Mouse (Mus musculus) heart, embryonic 14.5 days (tissue): ENCODE measurements around the gene Gm10282. TPM values are rescaled to one million over a fixed set of nuclear protein-coding genes. Genes with fewer than 3 reads are reported as not detected.

Source experiments
- ATAC-seq: fragments of 200-750 bp; cut with Nextera tagmentation; 2 replicates; pipeline ENCODE4 v1.8.0; 2017; ENCODE audit warnings: low read depth, moderate TSS enrichment; ENCODE audit not compliant: insufficient number of reproducible peaks, insufficient read depth, low FRiP score
- H3K27ac ChIP-seq, 2 experiments: fragments of 200-500 bp in 1 of 2; fragments of 300-500 bp in 1 of 2; sonication (generic) in 1 of 2; replicated peaks in 1 of 2; 2 replicates each; pipeline ENCODE4 v1.5.1; 2012 to 2014; ENCODE audit warnings: low read depth in 2 of 2, low read length in 2 of 2, control low read depth in 1 of 2, mild to moderate bottlenecking in 1 of 2, mixed read lengths in 1 of 2; ENCODE audit not compliant: control insufficient read depth in 1 of 2, insufficient read depth in 1 of 2
- H3K27me3 ChIP-seq: fragments of 300-500 bp; sonication (generic); 2 replicates; pipeline ENCODE4 v1.6.1; 2014; ENCODE audit warnings: mild to moderate bottlenecking, low read length, control low read depth; ENCODE audit not compliant: control insufficient read depth, insufficient read depth
- H3K36me3 ChIP-seq: fragments of 300-500 bp; sonication (generic); 2 replicates; pipeline ENCODE4 v1.6.1; 2014; ENCODE audit warnings: mild to moderate bottlenecking, control low read depth, low read length, mixed read lengths; ENCODE audit not compliant: control insufficient read depth, insufficient read depth
- H3K4me1 ChIP-seq, 2 experiments: fragments of 200-500 bp in 1 of 2; fragments of 300-500 bp in 1 of 2; sonication (generic) in 1 of 2; 2 replicates each; pipeline ENCODE4 v1.6.1; 2012 to 2014; ENCODE audit warnings: low read length in 2 of 2, control low read depth in 1 of 2, mixed read lengths in 1 of 2; ENCODE audit not compliant: control insufficient read depth in 2 of 2, insufficient read depth in 2 of 2
- H3K4me2 ChIP-seq: fragments of 300-500 bp; sonication (generic); 2 replicates; pipeline ENCODE4 v1.6.1; 2014; ENCODE audit warnings: mild to moderate bottlenecking, low read length
- H3K4me3 ChIP-seq, 2 experiments: fragments of 200-500 bp in 1 of 2; fragments of 300-500 bp in 1 of 2; sonication (generic) in 1 of 2; 2 replicates each; pipeline ENCODE4 v1.5.1; 2012 to 2014; ENCODE audit warnings: low read length in 2 of 2, mild to moderate bottlenecking in 2 of 2, control low read depth in 1 of 2, low read depth in 1 of 2, moderate library complexity in 1 of 2; ENCODE audit not compliant: control insufficient read depth in 1 of 2, insufficient read depth in 1 of 2
- H3K9ac ChIP-seq: fragments of 300-500 bp; sonication (generic); 2 replicates; pipeline ENCODE4 v1.6.1; 2014; ENCODE audit warnings: mild to moderate bottlenecking, low read length
- H3K9me3 ChIP-seq: fragments of 300-500 bp; sonication (generic); 2 replicates; pipeline ENCODE4 v1.6.1; 2016; ENCODE audit warnings: low read length, control low read depth; ENCODE audit not compliant: control insufficient read depth
- WGBS: fragments of 180-500 bp; shearing (Covaris S2); extraction: QIAGEN DNeasy Blood & Tissue Kit; methylation state at CpG from one replicate; pipeline ENCODE4 v1.1.7; 2014; 5-methylcytosine and 5-hydroxymethylcytosine counted together
- polyA plus RNA-seq: library from polyadenylated mRNA; unstranded; fragments of >200 nt; fragmentation: Nextera tagmentation; extraction: Ambion mirVana; gene quantifications from 2 replicates; pipeline ENCODE4 v1.2.1, GENCODE M21; 2014

Gene Gm10282
- polyA plus RNA-seq, 1 experiment from 2014 or later = 18.1 TPM

DNA sequence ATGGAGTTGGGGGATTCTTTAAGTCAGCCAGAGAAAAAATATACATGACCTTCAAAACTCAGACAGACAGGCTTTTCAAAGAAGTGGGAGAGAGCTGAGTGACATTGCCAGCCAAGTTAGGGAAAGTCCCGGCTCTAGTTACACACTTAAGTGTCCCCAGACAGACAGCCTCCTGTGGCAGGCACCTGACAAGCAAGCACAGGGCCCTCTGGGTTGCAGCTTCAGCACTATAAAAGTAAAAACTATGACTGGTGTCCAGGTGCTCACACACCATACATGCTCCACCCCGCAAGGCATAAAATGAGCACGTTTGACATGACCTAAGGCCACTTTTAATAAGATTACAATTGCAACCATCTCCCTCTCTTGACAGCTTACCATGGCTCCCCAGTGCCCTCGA is 44.5 kb downstream of the Gm10282 start:
- Histone ChIP-seq H3K27ac (peak overlapping the region; percentile 60 to 74), H3K36me3 (peaks cover 4% of the 10 kb centered on the region), H3K4me1 (peaks cover 5 to 11% of the 10 kb centered on the region in 2 experiments), H3K4me3 (no peak overlapping the region), H3K9me3 (no peaks in the 10 kb centered on the region), H3K4me2 (no peak overlapping the region), H3K27me3 (no peaks in the 10 kb centered on the region), H3K9ac (peak overlapping the region; percentile 56)
- 54% methylated on average over 4 of the region's 4 CpGs for WGBS
- no peak for ATAC-seq

DNA sequence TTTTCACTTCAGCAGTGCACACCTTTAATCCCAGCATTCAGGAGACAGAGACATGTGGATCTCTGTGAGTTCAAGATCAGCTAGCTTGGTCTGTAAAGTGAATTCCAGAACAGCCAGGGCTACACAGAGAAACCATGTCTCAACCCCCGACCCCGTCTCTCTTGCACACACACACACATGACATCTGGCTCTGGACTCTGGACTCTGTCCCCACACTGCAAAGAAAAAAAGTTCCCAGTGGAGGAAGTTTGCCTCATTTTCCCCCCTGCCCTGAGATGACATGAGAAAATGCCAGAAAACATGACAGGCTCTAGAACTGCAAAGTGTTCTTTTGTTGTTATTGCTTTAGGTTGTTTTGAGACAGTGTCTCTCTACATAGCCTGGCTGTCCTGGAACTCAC is 45.2 kb downstream of the Gm10282 start:
- Histone ChIP-seq H3K27me3 (no peaks in the 10 kb centered on the region), H3K9ac (no peak overlapping the region), H3K4me1 (peaks cover 5 to 11% of the 10 kb centered on the region in 2 experiments), H3K4me3 (no peak overlapping the region), H3K4me2 (no peak overlapping the region), H3K27ac (no peak overlapping the region), H3K36me3 (peaks cover 11% of the 10 kb centered on the region), H3K9me3 (no peaks in the 10 kb centered on the region)
- 57% methylated on average over 2 of the region's 2 CpGs for WGBS
- ATAC-seq = no peak

DNA sequence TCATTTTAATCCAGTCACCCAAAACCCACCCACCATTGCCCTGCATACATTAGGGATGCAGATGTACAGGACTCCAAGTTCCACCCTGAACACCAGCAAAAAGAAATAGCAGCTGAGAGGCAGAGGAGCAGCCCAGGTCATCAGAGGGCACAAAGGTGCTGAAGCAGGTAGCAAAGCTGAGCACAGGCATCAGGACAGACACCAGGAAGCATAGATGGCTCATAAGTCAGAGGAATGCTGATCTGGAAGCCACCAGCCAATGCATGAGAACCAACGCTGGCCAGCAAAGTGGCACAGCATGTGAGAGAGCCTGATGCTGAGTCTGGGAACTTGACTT is 47.2 kb downstream of the Gm10282 start:
- H3K4me1 ChIP-seq = peaks cover 5 to 11% of the 10 kb centered on the region in 2 experiments
- H3K9me3 ChIP-seq = no peaks in the 10 kb centered on the region
- no peak overlapping the region for H3K27ac ChIP-seq
- no peak for ATAC-seq
- H3K4me2 ChIP-seq = no peak overlapping the region
- H3K27me3 ChIP-seq = no peaks in the 10 kb centered on the region
- peaks cover 31% of the 10 kb centered on the region for H3K36me3 ChIP-seq
- H3K4me3 ChIP-seq = no peak overlapping the region
- 100% methylated on average over 1 of the region's 1 CpGs for WGBS
- H3K9ac ChIP-seq = no peak overlapping the region

DNA sequence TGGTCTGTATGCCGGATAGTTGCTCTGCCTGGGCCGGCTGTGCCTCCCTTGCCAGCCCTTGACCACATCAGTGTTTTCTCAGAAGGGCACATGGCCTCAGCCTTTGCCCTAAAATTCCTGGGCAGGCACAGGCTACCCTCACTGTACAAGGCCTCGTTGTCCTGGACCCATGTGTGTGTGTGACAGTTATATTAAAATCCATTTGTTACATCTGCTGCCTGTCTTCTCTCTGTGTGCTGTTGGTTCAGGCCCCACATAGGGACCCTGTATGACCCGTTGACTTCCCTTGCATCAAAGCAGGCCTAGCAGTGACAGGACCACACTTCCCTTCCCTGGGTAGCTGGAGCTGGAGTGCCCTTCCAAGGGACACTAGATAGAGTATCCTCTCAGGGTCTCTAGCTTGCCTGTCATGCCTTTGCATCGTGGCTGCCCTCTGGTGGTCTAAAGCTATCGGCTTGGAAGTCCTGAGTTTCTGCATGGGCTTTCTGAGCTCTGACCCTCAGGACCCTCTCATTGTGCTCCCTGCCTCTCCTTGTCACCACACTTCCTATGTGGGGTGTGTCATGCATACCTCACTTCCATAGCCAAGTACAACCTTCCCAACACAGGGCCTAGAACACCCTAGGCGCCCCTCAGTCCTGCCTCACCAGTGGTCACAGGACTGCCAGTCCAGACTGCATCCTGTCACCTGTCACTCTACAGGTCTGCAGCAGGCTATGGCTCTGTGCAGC is 47.7 kb downstream of the Gm10282 start:
- H3K36me3 ChIP-seq = peaks cover 37% of the 10 kb centered on the region
- H3K27ac ChIP-seq = no peak overlapping the region; a peak in 1 of 4 replicates
- H3K27me3 ChIP-seq = no peaks in the 10 kb centered on the region
- no peak for ATAC-seq
- no peak overlapping the region for H3K4me3 ChIP-seq
- H3K9ac ChIP-seq = no peak overlapping the region
- peaks cover 5 to 11% of the 10 kb centered on the region in 2 experiments for H3K4me1 ChIP-seq
- H3K9me3 ChIP-seq = no peaks in the 10 kb centered on the region
- WGBS = 51% methylated on average over 7 of the region's 7 CpGs
- no peak overlapping the region for H3K4me2 ChIP-seq

Other genes starting within 250 kb of the Gm10282 start
- not detected in 2 replicates for gene Olfr373, start 222.1 kb downstream of the Gm10282 start, polyA plus RNA-seq
- gene Olfr374, start 198.2 kb downstream of the Gm10282 start, polyA plus RNA-seq = not detected in 2 replicates
- 305 and 318 TPM in 2 replicates for gene Tpm4, start 170.3 kb downstream of the Gm10282 start, polyA plus RNA-seq
- gene Rab8a, start 144.1 kb downstream of the Gm10282 start, polyA plus RNA-seq = 57.8 and 58.2 TPM in 2 replicates
- gene Hsh2d, start 115.6 kb downstream of the Gm10282 start, polyA plus RNA-seq = not detected in 2 replicates
- not detected in 2 replicates for gene Cib3, start 92.4 kb downstream of the Gm10282 start, polyA plus RNA-seq
- not detected in 2 replicates for gene Gm11034, start 91.6 kb downstream of the Gm10282 start, polyA plus RNA-seq
- 39.6 and 42.3 TPM in 2 replicates for gene Fam32a, start 85.5 kb downstream of the Gm10282 start, polyA plus RNA-seq
- 108 TPM in 2 replicates for gene Ap1m1, start 65.2 kb downstream of the Gm10282 start, polyA plus RNA-seq
- 22.0 and 24.1 TPM in 2 replicates for gene Klf2, start 13.8 kb upstream of the Gm10282 start, polyA plus RNA-seq
- 39.4 and 44.1 TPM in 2 replicates for gene Eps15l1, start 116.2 kb upstream of the Gm10282 start, polyA plus RNA-seq
- 1.6 TPM in 2 replicates for gene Calr3, start 138.6 kb upstream of the Gm10282 start, polyA plus RNA-seq
- 8.1 and 9.4 TPM in 2 replicates for gene 1700030K09Rik, start 138.6 kb upstream of the Gm10282 start, polyA plus RNA-seq
- gene Cherp, start 170.0 kb upstream of the Gm10282 start, polyA plus RNA-seq = 30.9 and 34.7 TPM in 2 replicates
- gene Slc35e1, start 187.4 kb upstream of the Gm10282 start, polyA plus RNA-seq = 14.4 and 14.8 TPM in 2 replicates
- gene Med26, start 243.0 kb upstream of the Gm10282 start, polyA plus RNA-seq = 7.3 and 7.8 TPM in 2 replicates